Mouse (Mus musculus): ENCODE data around the gene Zfp473. TPM values are rescaled to one million over a fixed set of nuclear protein-coding genes. Genes with fewer than 3 reads are reported as not detected.

Gene Zfp473
- polyA plus RNA-seq (2017; shearing (Covaris generic)): 0.51 TPM

GRCm38 (mm10) chr7:44750950-44751349 lies at the start of gene Zfp473:
Zfp473 (minus strand) TSS chr7:44751050.

GRCm38 (mm10) chr7:44748101-44749044 lies 2.5 kb downstream of the Zfp473 start, which contains the start of gene Vrk3:
Vrk3 (plus strand) TSS chr7:44748413.

GRCm38 (mm10) chr7:44708574-44708973 lies 42.3 kb downstream of the Zfp473 start, which contains the start of gene Izumo2:
Izumo2 (plus strand) TSS chr7:44708742.

Other genes starting within 250 kb of the Zfp473 start
- not detected for gene Mybpc2, start 226.4 kb downstream of the Zfp473 start, polyA plus RNA-seq (2017; shearing (Covaris generic))
- gene Spib, start 219.0 kb downstream of the Zfp473 start, polyA plus RNA-seq (2017; shearing (Covaris generic)): 0.17 TPM
- gene Pold1, start 202.2 kb downstream of the Zfp473 start, polyA plus RNA-seq (2017; shearing (Covaris generic)): 42.7 TPM
- gene Nr1h2, start 197.1 kb downstream of the Zfp473 start, polyA plus RNA-seq (2017; shearing (Covaris generic)): 201 TPM
- gene Napsa, start 178.7 kb downstream of the Zfp473 start, polyA plus RNA-seq (2017; shearing (Covaris generic)): 0.76 TPM
- 0.36 TPM for gene Kcnc3, start 160.4 kb downstream of the Zfp473 start, polyA plus RNA-seq (2017; shearing (Covaris generic))
- not detected for gene Myh14, start 80.2 kb downstream of the Zfp473 start, polyA plus RNA-seq (2017; shearing (Covaris generic))
- gene Izumo2, start 42.3 kb downstream of the Zfp473 start, polyA plus RNA-seq (2017; shearing (Covaris generic)): not detected
- gene Vrk3, start 2.6 kb downstream of the Zfp473 start, polyA plus RNA-seq (2017; shearing (Covaris generic)): 80.0 TPM
- gene Nup62, start 65.0 kb upstream of the Zfp473 start, polyA plus RNA-seq (2017; shearing (Covaris generic)): 32.1 TPM
- 0.36 TPM for gene Il4i1, start 65.3 kb upstream of the Zfp473 start, polyA plus RNA-seq (2017; shearing (Covaris generic))
- 0.29 TPM for gene Atf5, start 65.6 kb upstream of the Zfp473 start, polyA plus RNA-seq (2017; shearing (Covaris generic))
- 20.9 TPM for gene Akt1s1, start 97.9 kb upstream of the Zfp473 start, polyA plus RNA-seq (2017; shearing (Covaris generic))
- gene Tbc1d17, start 98.0 kb upstream of the Zfp473 start, polyA plus RNA-seq (2017; shearing (Covaris generic)): 79.9 TPM
- 49.2 TPM for gene Pnkp, start 106.1 kb upstream of the Zfp473 start, polyA plus RNA-seq (2017; shearing (Covaris generic))
- 33.5 TPM for gene Ptov1, start 118.7 kb upstream of the Zfp473 start, polyA plus RNA-seq (2017; shearing (Covaris generic))
- 54.0 TPM for gene Med25, start 141.7 kb upstream of the Zfp473 start, polyA plus RNA-seq (2017; shearing (Covaris generic))
- gene Fuz, start 145.0 kb upstream of the Zfp473 start, polyA plus RNA-seq (2017; shearing (Covaris generic)): 19.8 TPM
- 48.2 TPM for gene Ap2a1, start 178.4 kb upstream of the Zfp473 start, polyA plus RNA-seq (2017; shearing (Covaris generic))
- not detected for gene Tsks, start 192.2 kb upstream of the Zfp473 start, polyA plus RNA-seq (2017; shearing (Covaris generic))
- gene Cpt1c, start 223.8 kb upstream of the Zfp473 start, polyA plus RNA-seq (2017; shearing (Covaris generic)): 0.44 TPM
- 120 TPM for gene Prmt1, start 235.5 kb upstream of the Zfp473 start, polyA plus RNA-seq (2017; shearing (Covaris generic))
- gene Irf3, start 246.6 kb upstream of the Zfp473 start, polyA plus RNA-seq (2017; shearing (Covaris generic)): 121 TPM
- 11.6 TPM for gene Bcl2l12, start 247.7 kb upstream of the Zfp473 start, polyA plus RNA-seq (2017; shearing (Covaris generic))